Mouse (Mus musculus) MN1 (cell line): ENCODE data around the gene Sp3.
"Not testable (repeated sequence)": the region's sequence is repeated elsewhere in the genome, so short reads cannot be mapped to it uniquely, and the experiment has no call there.

Source experiments
- DNase-seq: peaks from one replicate; pipeline ENCODE4 v3.0.0-alpha.2; 2016; ENCODE audit warnings: low spot score

The Sp3 gene

GRCm38 (mm10) chr2:72980337-72981074 lies at the start of gene Sp3:
TSS of gene Sp3 (minus strand) at chr2:72980446.
- DNase-seq = peak; percentile 99

- no peak for DNase-seq
Measured at GRCm38 (mm10) chr2:73029846-73030245, 49.6 kb upstream of the Sp3 start.

- DNase-seq = no peak
Measured at GRCm38 (mm10) chr2:73028019-73028418, 47.8 kb upstream of the Sp3 start.

GRCm38 (mm10) chr2:73027126-73027525 lies 46.9 kb upstream of the Sp3 start:
- DNase-seq = no peak

- peak; percentile 21 for DNase-seq
Measured at GRCm38 (mm10) chr2:73023803-73024202, 43.6 kb upstream of the Sp3 start.

- DNase-seq = no peak
Measured at GRCm38 (mm10) chr2:73021046-73021445, 40.8 kb upstream of the Sp3 start.

- no peak for DNase-seq
Measured at GRCm38 (mm10) chr2:73019371-73020146, 39.3 kb upstream of the Sp3 start.

- not testable (repeated sequence) for DNase-seq
Measured at GRCm38 (mm10) chr2:73014063-73014462, 33.8 kb upstream of the Sp3 start.

- DNase-seq = no peak
Measured at GRCm38 (mm10) chr2:73012636-73013035, 32.4 kb upstream of the Sp3 start.

GRCm38 (mm10) chr2:73007472-73007871 lies 27.2 kb upstream of the Sp3 start:
- DNase-seq = no peak

- peak; percentile 27 for DNase-seq
Measured at GRCm38 (mm10) chr2:73005611-73006515, 25.6 kb upstream of the Sp3 start.

GRCm38 (mm10) chr2:73003751-73004717 lies 23.8 kb upstream of the Sp3 start:
- peak; percentile 81 for DNase-seq

- peak; percentile 31 for DNase-seq
Measured at GRCm38 (mm10) chr2:73003049-73003448, 22.8 kb upstream of the Sp3 start.

GRCm38 (mm10) chr2:73002451-73002850 lies 22.2 kb upstream of the Sp3 start:
- no peak for DNase-seq

- no peak for DNase-seq
Measured at GRCm38 (mm10) chr2:73001994-73002393, 21.7 kb upstream of the Sp3 start.

- DNase-seq = no peak
Measured at GRCm38 (mm10) chr2:73000194-73000593, 19.9 kb upstream of the Sp3 start.

- no peak for DNase-seq
Measured at GRCm38 (mm10) chr2:72997586-72997985, 17.3 kb upstream of the Sp3 start.

- DNase-seq = peak; percentile 80
Measured at GRCm38 (mm10) chr2:72996808-72997378, 16.6 kb upstream of the Sp3 start.

- peak; percentile 71 for DNase-seq
Measured at GRCm38 (mm10) chr2:72995346-72996097, 15.3 kb upstream of the Sp3 start.

- DNase-seq = no peak
Measured at GRCm38 (mm10) chr2:72994165-72994564, 13.9 kb upstream of the Sp3 start.
